Mouse (Mus musculus) frontal cortex, postnatal 10 days (tissue): ENCODE measurements around the gene Rgma.

ENCODE experiments used
- DNase-seq, 2 experiments: peaks; one replicate each; pipeline ENCODE4 v3.0.0; 2022; ENCODE audit warnings: low spot score in 2 of 2, mixed read lengths in 1 of 2

Rgma gene

GRCm38 (mm10) chr7:73371587-73372321, 3.6 kb upstream of the Rgma start:
- no peak for DNase-seq

- DNase-seq = peak; percentile 44 to 45
Measured at GRCm38 (mm10) chr7:73372352-73372970, 2.8 kb upstream of the Rgma start.

GRCm38 (mm10) chr7:73374727-73375126, 582 bp upstream of the Rgma start:
- peak; percentile 50 to 64 for DNase-seq

GRCm38 (mm10) chr7:73376101-73377001, 1.0 kb downstream of the Rgma start:
- peak in 1 of 2 experiments; percentile 68 for DNase-seq

- DNase-seq = no peak
Measured at GRCm38 (mm10) chr7:73377307-73377706, 2.0 kb downstream of the Rgma start.

GRCm38 (mm10) chr7:73378034-73378433, 2.7 kb downstream of the Rgma start:
- no peak for DNase-seq

GRCm38 (mm10) chr7:73382843-73383242, 7.5 kb downstream of the Rgma start:
- DNase-seq = no peak

- no peak for DNase-seq
Measured at GRCm38 (mm10) chr7:73388866-73389265, 13.6 kb downstream of the Rgma start.

GRCm38 (mm10) chr7:73389419-73389818, 14.1 kb downstream of the Rgma start:
- no peak for DNase-seq

- no peak for DNase-seq
Measured at GRCm38 (mm10) chr7:73389871-73390294, 14.6 kb downstream of the Rgma start.

GRCm38 (mm10) chr7:73390426-73391001, 15.2 kb downstream of the Rgma start:
- DNase-seq = no peak

- DNase-seq = peak; percentile 75 to 77
Measured at GRCm38 (mm10) chr7:73391002-73391517, 15.8 kb downstream of the Rgma start.

- peak in 1 of 2 experiments; percentile 41 for DNase-seq
Measured at GRCm38 (mm10) chr7:73391518-73392321, 16.4 kb downstream of the Rgma start.

- DNase-seq = no peak
Measured at GRCm38 (mm10) chr7:73392359-73392758, 17.1 kb downstream of the Rgma start.

GRCm38 (mm10) chr7:73393307-73394012, 18.2 kb downstream of the Rgma start:
- no peak for DNase-seq

GRCm38 (mm10) chr7:73394013-73394409, 18.7 kb downstream of the Rgma start:
- no peak for DNase-seq

- DNase-seq = peak in 1 of 2 experiments; percentile 41
Measured at GRCm38 (mm10) chr7:73398319-73398718, 23.0 kb downstream of the Rgma start.

- no peak for DNase-seq
Measured at GRCm38 (mm10) chr7:73398806-73399442, 23.6 kb downstream of the Rgma start.

GRCm38 (mm10) chr7:73399501-73400044, 24.3 kb downstream of the Rgma start:
- peak in 1 of 2 experiments; percentile 69 for DNase-seq
